Mouse (Mus musculus) CH12.LX (cell line): ENCODE measurements around the gene Cd96. TPM values are rescaled to one million over a fixed set of nuclear protein-coding genes. Genes with fewer than 3 reads are reported as not detected.

Source experiments
- DNase-seq: peaks from one replicate; pipeline ENCODE4 v3.0.0-alpha.2; 2013; ENCODE audit errors: extremely low read depth
- H3K27ac ChIP-seq: 2 replicates; pipeline ENCODE4 v1.5.1; 2012; ENCODE audit warnings: low read depth, mild to moderate bottlenecking, control low read depth, moderate library complexity; ENCODE audit not compliant: insufficient read depth
- H3K27me3 ChIP-seq: replicated peaks from 2 replicates; pipeline ENCODE3; 2012; ENCODE audit warnings: inconsistent platforms
- H3K36me3 ChIP-seq, 2 experiments: replicated peaks in 1 of 2; 2 replicates each; pipeline versions ENCODE3 to v1.6.1; 2012; ENCODE audit warnings: inconsistent platforms in 1 of 2, low read length in 1 of 2, mild to moderate bottlenecking in 1 of 2, mixed read lengths in 1 of 2, moderate library complexity in 1 of 2; ENCODE audit not compliant: control insufficient read depth in 1 of 2, insufficient read depth in 1 of 2
- H3K4me1 ChIP-seq, 2 experiments: 2 replicates each; pipeline ENCODE4 v1.6.1; 2012; ENCODE audit warnings: inconsistent platforms in 1 of 2, moderate library complexity in 1 of 2; ENCODE audit not compliant: insufficient read depth in 2 of 2, control insufficient read depth in 1 of 2
- H3K4me2 ChIP-seq: 2 replicates; pipeline ENCODE4 v1.6.1; 2012; ENCODE audit warnings: low read depth, mild to moderate bottlenecking, control low read depth; ENCODE audit not compliant: poor library complexity, insufficient read depth, severe bottlenecking
- H3K4me3 ChIP-seq, 3 experiments: fragments of 150-350 bp in 1 of 3; sonication (generic) in 1 of 3; replicated peaks in 1 of 3; 2 replicates each; pipeline versions ENCODE3 to v1.5.1; 2011 to 2012; ENCODE audit warnings: low read depth in 2 of 3, low read length in 2 of 3, mild to moderate bottlenecking in 2 of 3, moderate library complexity in 2 of 3, control low read depth in 1 of 3, improper control_type of control experiment in 1 of 3, inconsistent platforms in 1 of 3, mixed read lengths in 1 of 3; ENCODE audit not compliant: poor library complexity in 1 of 3
- H3K79me2 ChIP-seq: replicated peaks from 2 replicates; pipeline ENCODE4 v1.6.1; 2012; ENCODE audit warnings: mild to moderate bottlenecking, moderate library complexity; ENCODE audit not compliant: control insufficient read depth, poor library complexity, insufficient read depth, severe bottlenecking; ENCODE audit errors: extremely low read depth
- H3K9ac ChIP-seq: 2 replicates; pipeline ENCODE4 v1.6.1; 2012; ENCODE audit warnings: low read depth, mild to moderate bottlenecking, control low read depth, moderate library complexity; ENCODE audit not compliant: insufficient read depth
- H3K9me3 ChIP-seq: replicated peaks from 2 replicates; pipeline ENCODE3; 2012; ENCODE audit warnings: low read length, inconsistent platforms, mixed read lengths
- E2F4 ChIP-seq: IDR thresholded peaks from 2 replicates; pipeline ENCODE4 v1.6.1; 2011; ENCODE audit warnings: low read depth, low read length, improper control_type of control experiment; ENCODE audit not compliant: insufficient replicate concordance
- ELF1 ChIP-seq: IDR thresholded peaks from 2 replicates; pipeline ENCODE4 v1.6.1; 2014; ENCODE audit warnings: low read depth, mild to moderate bottlenecking, inconsistent platforms, low read length, improper control_type of control experiment
- EP300 ChIP-seq: IDR thresholded peaks from 2 replicates; pipeline ENCODE4 v1.6.1; 2011; ENCODE audit warnings: low read length, improper control_type of control experiment
- ETS1 ChIP-seq: conservative IDR thresholded peaks from 2 replicates; pipeline ENCODE4 v1.6.1; 2012; ENCODE audit warnings: low read depth, mild to moderate bottlenecking, inconsistent platforms, low read length, improper control_type of control experiment, moderate library complexity
- GABPA ChIP-seq: IDR thresholded peaks from 2 replicates; pipeline ENCODE4 v1.6.1; 2012; ENCODE audit warnings: low read depth, low read length, improper control_type of control experiment, inconsistent platforms; ENCODE audit not compliant: insufficient replicate concordance
- JUN ChIP-seq: IDR thresholded peaks from 2 replicates; pipeline ENCODE4 v1.6.1; 2011; ENCODE audit warnings: low read depth, mild to moderate bottlenecking, low read length, improper control_type of control experiment, moderate library complexity; ENCODE audit not compliant: insufficient read depth
- KAT2A ChIP-seq: IDR thresholded peaks from 2 replicates; pipeline ENCODE4 v1.6.1; 2012; ENCODE audit warnings: low read length, improper control_type of control experiment, inconsistent platforms; ENCODE audit not compliant: insufficient replicate concordance
- MEF2A ChIP-seq: IDR thresholded peaks from 2 replicates; pipeline ENCODE4 v1.6.1; 2014; ENCODE audit warnings: low read depth, mild to moderate bottlenecking, inconsistent platforms, low read length, improper control_type of control experiment, borderline replicate concordance
- NELFE ChIP-seq: IDR thresholded peaks from 2 replicates; pipeline ENCODE4 v1.6.1; 2011; ENCODE audit warnings: low read depth, low read length, improper control_type of control experiment
- NRF1 ChIP-seq: IDR thresholded peaks from 2 replicates; pipeline ENCODE4 v1.6.1; 2014; ENCODE audit warnings: low read depth, mild to moderate bottlenecking, inconsistent platforms, low read length, improper control_type of control experiment, moderate library complexity
- PAX5 ChIP-seq: IDR thresholded peaks from 2 replicates; pipeline ENCODE4 v1.6.1; 2012; ENCODE audit warnings: low read length, inconsistent platforms, mixed read lengths
- POLR2A ChIP-seq: IDR thresholded peaks from 2 replicates; pipeline ENCODE4 v1.6.1; 2011; ENCODE audit warnings: low read depth, mild to moderate bottlenecking, improper control_type of control experiment, low read length
- POLR2AphosphoS2 ChIP-seq: IDR thresholded peaks from 2 replicates; pipeline ENCODE4 v1.6.1; 2011; ENCODE audit warnings: low read depth, low read length, improper control_type of control experiment
- RCOR1 ChIP-seq: conservative IDR thresholded peaks from 2 replicates; pipeline ENCODE4 v1.6.1; 2012; ENCODE audit warnings: low read depth, mild to moderate bottlenecking, inconsistent platforms, low read length, improper control_type of control experiment
- SMC3 ChIP-seq: IDR thresholded peaks from 2 replicates; pipeline ENCODE4 v1.6.1; 2011; ENCODE audit warnings: low read depth, low read length, improper control_type of control experiment
- UBTF ChIP-seq: IDR thresholded peaks from 2 replicates; pipeline ENCODE4 v1.6.1; 2012; ENCODE audit warnings: low read depth, mild to moderate bottlenecking, inconsistent platforms, low read length, improper control_type of control experiment, moderate library complexity
- USF2 ChIP-seq: conservative IDR thresholded peaks from 2 replicates; pipeline ENCODE4 v1.6.1; 2011; ENCODE audit warnings: low read depth, low read length, improper control_type of control experiment
- ZKSCAN1 ChIP-seq: IDR thresholded peaks from 2 replicates; pipeline ENCODE4 v1.6.1; 2012; ENCODE audit warnings: low read depth, inconsistent platforms, low read length, improper control_type of control experiment, borderline replicate concordance
- ZMIZ1 ChIP-seq: IDR thresholded peaks from 2 replicates; pipeline ENCODE4 v1.6.1; 2012; ENCODE audit warnings: low read depth, mild to moderate bottlenecking, inconsistent platforms, low read length, improper control_type of control experiment
- ZNF384 ChIP-seq: IDR thresholded peaks from 2 replicates; pipeline ENCODE4 v1.6.1; 2012; ENCODE audit warnings: low read depth, low read length, improper control_type of control experiment, inconsistent platforms
- dilution Hi-C: fragments of 300-500 bp; cut with MboI; formaldehyde crosslinking; loops from 2 replicates; pipeline ENCODE4 v1.14.3; 2020; ENCODE audit warnings: low sequenced_read_pairs; ENCODE audit not compliant: extremely low pct_unique_long_range_greater_than_20kb, extremely low pct_ligation_motif_present
- in situ Hi-C: fragments of 300-500 bp; cut with MboI; formaldehyde crosslinking; loops from 3 replicates; pipeline ENCODE4 v1.14.3; 2019; ENCODE audit warnings: low sequenced_read_pairs, low pct_ligation_motif_present, low pct_unique_long_range_greater_than_20kb, mixed read lengths
- polyA plus RNA-seq: library from polyadenylated mRNA; unstranded; fragments of >175 nt; gene quantifications from 2 replicates; pipeline ENCODE4 v1.2.1, GENCODE M21; 2012; ENCODE audit warnings: low read depth; ENCODE audit not compliant: insufficient read length
- total RNA-seq, 2 experiments: library from RNA; depleted of rRNA; stranded (reverse); fragments of 300-350 nt in 1 of 2; fragments of >200 nt in 1 of 2; gene quantifications; 2 replicates each; pipeline ENCODE4 v1.2.3; 2012 to 2014

Gene Cd96
- total and polyA plus RNA-seq, 3 experiments: 4.4 to 9.7 (median 5.9) TPM

- no peak for TF ChIP-seq SMC3
- TF ChIP-seq ZNF384: no peak
- TF ChIP-seq KAT2A: no peak
- no peak for TF ChIP-seq JUN
- TF ChIP-seq UBTF: no peak
- no peak for TF ChIP-seq ETS1
- Histone ChIP-seq H3K27ac (no peak overlapping the region), H3K4me1 (no peaks in the 10 kb centered on the region), H3K36me3 (no peaks in the 10 kb centered on the region), H3K79me2 (no peaks in the 10 kb centered on the region), H3K9me3 (no peaks in the 10 kb centered on the region), H3K9ac (no peak overlapping the region), H3K4me2 (no peak overlapping the region), H3K27me3 (no peaks in the 10 kb centered on the region), H3K4me3 (no peak overlapping the region)
- DNase-seq: no peak
- in situ Hi-C loops: no loop called here
- dilution Hi-C loops: no loop called here
Observed at GRCm38 (mm10) chr16:46033896-46034295, 86.2 kb downstream of the Cd96 start.

GRCm38 (mm10) chr16:46022958-46023491, 97.0 kb downstream of the Cd96 start:
- peaks cover 0 to 7% of the 10 kb centered on the region in 2 experiments; a peak in 2 of 4 replicates for H3K4me1 ChIP-seq
- no peak overlapping the region for H3K27ac ChIP-seq
- H3K9ac ChIP-seq: no peak overlapping the region
- dilution Hi-C loops (no loop called here), in situ Hi-C loops (no loop called here)
- H3K4me2 ChIP-seq: no peak overlapping the region
- no peaks in the 10 kb centered on the region for H3K36me3 ChIP-seq
- no peaks in the 10 kb centered on the region for H3K27me3 ChIP-seq
- no peak for DNase-seq
- H3K4me3 ChIP-seq: no peak overlapping the region
- no peak for TF ChIP-seq E2F4
- no peak for TF ChIP-seq NELFE
- no peak for TF ChIP-seq PAX5
- TF ChIP-seq EP300: no peak
- TF ChIP-seq ZKSCAN1: no peak
- no peak for TF ChIP-seq USF2
- no peak for TF ChIP-seq POLR2A
- no peak for TF ChIP-seq MEF2A
- no peak for TF ChIP-seq GABPA
- TF ChIP-seq POLR2AphosphoS2: no peak
- TF ChIP-seq ELF1: no peak
- no peak for TF ChIP-seq NRF1
- TF ChIP-seq SMC3: no peak
- no peak for TF ChIP-seq RCOR1
- no peak for TF ChIP-seq ZMIZ1
- H3K79me2 ChIP-seq: no peaks in the 10 kb centered on the region
- H3K9me3 ChIP-seq: no peaks in the 10 kb centered on the region
